Mouse (Mus musculus) granulocyte monocyte progenitor cell, adult 5-6 weeks (primary cell): ENCODE results near the gene Ywhaq. TPM values are rescaled to one million over a fixed set of nuclear protein-coding genes. Genes with fewer than 3 reads are reported as not detected.

Source experiments
- ATAC-seq: replicated peaks from 2 replicates; pipeline ENCODE4 v1.8.0; 2016; ENCODE audit warnings: mild to moderate bottlenecking, moderate TSS enrichment, inconsistent platforms; ENCODE audit not compliant: poor library complexity, severe bottlenecking
- total RNA-seq, 2 experiments: library from RNA; stranded (forward) in 1 of 2; stranded (reverse) in 1 of 2; fragments of 200-712, 200-1000 nt in 1 of 2; fragments of >200 nt in 1 of 2; fragmentation: Nextera tagmentation in 1 of 2; gene quantifications; 2 replicates each; pipeline ENCODE4 v1.2.3; 2014 to 2017

The Ywhaq gene
- total RNA-seq, 2 experiments from 2014 or later: 212 to 218 TPM

GRCm38 (mm10) chr12:21416506-21416905 is 931 bp downstream of the Ywhaq start:
- ATAC-seq: no peak

- no peak for ATAC-seq
Measured at GRCm38 (mm10) chr12:21410620-21411019, 6.8 kb downstream of the Ywhaq start.

- no peak for ATAC-seq
Measured at GRCm38 (mm10) chr12:21409651-21410050, 7.8 kb downstream of the Ywhaq start.

GRCm38 (mm10) chr12:21408789-21409367 is 8.6 kb downstream of the Ywhaq start:
- ATAC-seq: no peak

- ATAC-seq: no peak
Measured at GRCm38 (mm10) chr12:21402771-21403170, 14.7 kb downstream of the Ywhaq start.

GRCm38 (mm10) chr12:21386201-21386600 is 31.2 kb downstream of the Ywhaq start:
- ATAC-seq: peak; percentile 59

GRCm38 (mm10) chr12:21378765-21379346 is 38.6 kb downstream of the Ywhaq start:
- ATAC-seq: peak; percentile 81

GRCm38 (mm10) chr12:21375376-21376157 is 41.9 kb downstream of the Ywhaq start:
- ATAC-seq: no peak

GRCm38 (mm10) chr12:21373820-21374475 is 43.5 kb downstream of the Ywhaq start:
- ATAC-seq: peak; percentile 29

GRCm38 (mm10) chr12:21373100-21373819 is 44.2 kb downstream of the Ywhaq start, which contains the start of gene Adam17:
Adam17 (minus strand) TSS chr12:21373632.
- ATAC-seq: peak; percentile 80

- ATAC-seq: peak; percentile 31
Measured at GRCm38 (mm10) chr12:21370035-21370611, 47.3 kb downstream of the Ywhaq start.

- ATAC-seq: peak; percentile 58
Measured at GRCm38 (mm10) chr12:21369087-21369410, 48.4 kb downstream of the Ywhaq start.

- peak; percentile 0; the same call in 1 of the 2 replicates for ATAC-seq
Measured at GRCm38 (mm10) chr12:21368376-21369086, 48.9 kb downstream of the Ywhaq start.

- no peak for ATAC-seq
Measured at GRCm38 (mm10) chr12:21364624-21365435, 52.6 kb downstream of the Ywhaq start.

- ATAC-seq: no peak
Measured at GRCm38 (mm10) chr12:21363195-21363594, 54.2 kb downstream of the Ywhaq start.

- ATAC-seq: no peak
Measured at GRCm38 (mm10) chr12:21362686-21363085, 54.8 kb downstream of the Ywhaq start.

GRCm38 (mm10) chr12:21353681-21354080 is 63.8 kb downstream of the Ywhaq start:
- no peak for ATAC-seq

GRCm38 (mm10) chr12:21350113-21350876 is 67.1 kb downstream of the Ywhaq start:
- ATAC-seq: no peak
